22 mouse cellular contexts compared by ENCODE assay signal in the genomic region with DNA sequence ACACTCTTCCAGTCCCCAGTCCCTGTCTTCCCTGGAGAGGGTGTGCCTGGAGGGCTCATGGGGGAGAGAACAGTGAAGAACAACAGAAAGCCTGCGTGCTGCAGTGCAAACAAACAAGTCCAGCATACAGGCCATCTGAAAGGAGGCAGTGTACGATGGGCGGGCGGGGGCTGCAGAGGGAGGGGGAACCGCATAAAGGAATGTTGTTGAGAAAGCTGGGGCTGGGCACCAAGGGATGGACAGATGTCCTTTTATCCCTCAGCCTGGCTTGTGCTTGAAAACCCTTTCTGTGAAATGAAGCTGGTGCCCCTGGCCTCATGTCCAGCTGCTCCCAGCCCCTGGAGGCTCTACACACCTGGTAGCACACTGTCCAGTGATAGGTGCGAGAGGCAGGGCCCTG. TPM values are rescaled to one million over a fixed set of nuclear protein-coding genes. Genes with fewer than 3 reads are reported as not detected.
DNase-seq lines count a peak whose midpoint lies in the region; ATAC-seq and TF ChIP-seq lines count a peak whose summit lies in the region.
"Had no signal": no experiment of that assay in that cellular context is flagged by ENCODE, and none has a peak within 500 bp of the region (broad histone marks: within the 10 kb centered on the region; RNA-seq: fewer than 3 reads in every experiment).

No protein-coding gene starts in this region.

- intact Hi-C loops in left cerebral cortex, adult 2 months (cut with DNase I), result no loop called here
- intact Hi-C loops in left cerebral cortex, postnatal 36 days (cut with DNase I), result no loop called here

- H3K4me1 ChIP-seq in hindbrain, embryonic 16.5 days (ENCODE audit: control insufficient read depth, insufficient read depth, low read depth, low read length), result no peaks in the 10 kb centered on the region
- H3K4me1 ChIP-seq: forebrain, embryonic 15.5 days; heart, embryonic 15.5 days had no signal

- no peak overlapping the region for H3K4me2 ChIP-seq in hindbrain, embryonic 16.5 days (ENCODE audit: low read length)
- H3K4me2 ChIP-seq: forebrain, embryonic 15.5 days; heart, embryonic 15.5 days; stomach, embryonic 15.5 days had no signal

- no peak for TF ChIP-seq POLR2A in brain, embryonic 14.5 days (IDR thresholded peaks at IDR 0.05; ENCODE audit: borderline replicate concordance, extremely low read depth, insufficient read depth, insufficient read length, poor library complexity, severe bottlenecking)

- no peaks in the 10 kb centered on the region for H3K27me3 ChIP-seq in hindbrain, embryonic 16.5 days (replicated peaks; ENCODE audit: control insufficient read depth, insufficient read depth, low read length)
- H3K27me3 ChIP-seq: forebrain, embryonic 15.5 days; heart, embryonic 15.5 days; stomach, embryonic 15.5 days had no signal

- H3K9me3 ChIP-seq in hindbrain, embryonic 16.5 days (ENCODE audit: control insufficient read depth, low read length), result no peaks in the 10 kb centered on the region
- H3K9me3 ChIP-seq: forebrain, embryonic 15.5 days; heart, embryonic 15.5 days; stomach, embryonic 15.5 days had no signal

- H3K27ac ChIP-seq in left cerebral cortex, adult 2 months, result peak overlapping the region; percentile 51
- H3K27ac ChIP-seq in hindbrain, embryonic 16.5 days (ENCODE audit: low read depth, low read length), result 0 out of 2 replicates have a peak overlapping the region, but pooled peaks have one; percentile 14
- H3K27ac ChIP-seq: forebrain, embryonic 15.5 days; heart, adult 2 months; heart, embryonic 15.5 days; stomach, embryonic 15.5 days had no signal

- WGBS in hindbrain, embryonic 16.5 days, result 61% methylated on average over 6 of the region's 6 CpGs

- TF ChIP-seq CTCF in left cerebral cortex, adult 2 months (IDR thresholded peaks at IDR 0.05), result no peak
- no peak for TF ChIP-seq CTCF in brain, embryonic 14.5 days (IDR thresholded peaks at IDR 0.05; ENCODE audit: borderline replicate concordance, extremely low read depth, insufficient read depth, insufficient read length)

- no peaks in the 10 kb centered on the region for H3K36me3 ChIP-seq in hindbrain, embryonic 16.5 days (ENCODE audit: control insufficient read depth, insufficient read depth, low read length)
- H3K36me3 ChIP-seq: forebrain, embryonic 15.5 days; heart, embryonic 15.5 days; stomach, embryonic 15.5 days had no signal

- ATAC-seq in frontal cortex, adult (ENCODE audit: low TSS enrichment), result peak; percentile 55; the same call in 1 of the 2 replicates
- ATAC-seq in hindbrain, embryonic 16.5 days, result no peak
- ATAC-seq: forebrain, embryonic 15.5 days had no signal

- no peak overlapping the region for H3K4me3 ChIP-seq in left cerebral cortex, adult 2 months
- no peak overlapping the region for H3K4me3 ChIP-seq in hindbrain, embryonic 16.5 days (ENCODE audit: low read length)
- H3K4me3 ChIP-seq: erythroblast, embryonic 14.5 days; forebrain, embryonic 15.5 days; heart, adult 2 months; heart, embryonic 15.5 days; stomach, embryonic 15.5 days had no signal

- H3K9ac ChIP-seq in hindbrain, embryonic 16.5 days (ENCODE audit: low read depth, low read length), result no peak overlapping the region
- H3K9ac ChIP-seq: forebrain, embryonic 15.5 days; heart, embryonic 15.5 days; stomach, embryonic 15.5 days had no signal

- DNase-seq in frontal cortex, postnatal 36 days (ENCODE audit: low spot score in 2 of 2), result no peak
- DNase-seq in left cerebral cortex, adult 2 months (ENCODE audit: extremely low spot score in 1 of 2, low spot score in 2 of 2), result no peak
- no peak for DNase-seq in left cerebral cortex, postnatal 36 days (ENCODE audit: low spot score in 2 of 2)
- DNase-seq in brain, embryonic 14.5 days (ENCODE audit: low read depth), result peak; percentile 14
- DNase-seq in spleen, postnatal 36 days (ENCODE audit: low spot score in 2 of 2), result no peak
- DNase-seq in ovary, postnatal 14 days (ENCODE audit: low spot score), result no peak
- DNase-seq: adrenal gland, adult 2 months; cerebellum, adult 9-10 months; gastrocnemius, postnatal 10 days; heart, adult 2 months; kidney, adult 2 months; kidney, postnatal 25 days; lung, adult 18-20 months had no signal

RNA-seq across cellular contexts. Expression of a gene that starts 18.4 kb away (rescaled TPM):
- total RNA-seq in left cerebral cortex, adult 2 months (2021), result 10 to 100 TPM; 12.4 to 13.7 TPM
- total RNA-seq in left cerebral cortex, postnatal 36 days (2021), result 10 to 100 TPM; 20.4 to 31.0 TPM
- polyA plus RNA-seq in brain, embryonic 14.5 days (2012; rRNA removed), result 0.20 and 0.37 TPM in 2 replicates
- polyA plus RNA-seq in hindbrain, embryonic 16.5 days (2015; fragmentation: Nextera tagmentation; extraction: Ambion mirVana), result 0.85 and 1.5 TPM in 2 replicates
- total RNA-seq: megakaryocyte-erythroid progenitor cell, adult 5-6 weeks; monocyte, adult 5-6 weeks had no signal
- polyA plus RNA-seq: erythroblast, embryonic 14.5 days; forebrain, embryonic 15.5 days; heart, embryonic 15.5 days had no signal

RNA-seq across cellular contexts. Expression of a gene that starts 37.2 kb away (rescaled TPM):
- total RNA-seq in left cerebral cortex, adult 2 months (2021), result under 1 TPM; 0.42 to 0.61 TPM
- under 1 TPM; 0.20 to 0.23 TPM for total RNA-seq in left cerebral cortex, postnatal 36 days (2021)
- polyA plus RNA-seq in brain, embryonic 14.5 days (2012; rRNA removed), result 0.19 and 0.23 TPM in 2 replicates
- polyA plus RNA-seq in hindbrain, embryonic 16.5 days (2015; fragmentation: Nextera tagmentation; extraction: Ambion mirVana), result 0.35 and 0.50 TPM in 2 replicates
- polyA plus RNA-seq: neural tube, embryonic 14.5 days had no signal
